Mouse (Mus musculus): ENCODE measurements at regions not wholly inside any gene's neighbourhood (a gene's known extent, or its start where the extent isn't known, plus 50 kb on each side); places are given as distances from the start of the nearest gene placed in this dataset.

GRCm38 (mm10) chr9:32053886-32054615 is 61.9 kb upstream of the Arhgap32 start:
- TF ChIP-seq CTCF (IDR thresholded peaks at IDR 0.05; ENCODE audit: control insufficient read depth, insufficient read depth, insufficient replicate concordance, low read depth, low read length) (no peak), POLR2A (IDR thresholded peaks at IDR 0.05; ENCODE audit: control insufficient read depth, low read depth, low read length) (no peak)
